11 mouse cellular contexts compared by ENCODE assay signal in the genomic region with DNA sequence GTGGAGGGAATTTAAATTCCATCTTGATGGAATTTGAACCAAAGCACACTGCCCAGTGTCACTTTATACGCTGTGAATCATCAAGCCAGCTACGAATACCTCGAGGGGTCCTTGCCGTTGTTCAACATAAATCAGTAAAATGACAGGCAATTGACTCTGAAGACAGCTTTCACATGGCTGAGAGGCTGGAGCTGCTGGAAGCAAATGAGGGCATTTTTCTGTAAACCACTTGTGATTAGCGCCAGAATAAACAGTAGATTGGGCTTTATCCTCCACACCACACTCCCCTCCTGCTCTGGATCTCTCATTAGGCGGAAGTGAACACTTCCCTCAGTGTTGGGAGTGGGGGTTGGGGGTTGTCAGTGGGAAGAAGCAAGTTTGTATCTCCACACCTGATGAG. TPM values are rescaled to one million over a fixed set of nuclear protein-coding genes. Genes with fewer than 3 reads are reported as not detected.
DNase-seq lines count a peak whose midpoint lies in the region; ATAC-seq and TF ChIP-seq lines count a peak whose summit lies in the region.
"Had no signal": no experiment of that assay in that cellular context is flagged by ENCODE, and none has a peak within 500 bp of the region (broad histone marks: within the 10 kb centered on the region; RNA-seq: fewer than 3 reads in every experiment).

No protein-coding gene starts in this region.

- H3K27me3 ChIP-seq in kidney, embryonic 16.5 days (ENCODE audit: insufficient read depth, low read length), result 0 out of 2 replicates have a peak, but pooled peaks cover 4% of the 10 kb centered on the region
- H3K27me3 ChIP-seq in kidney, adult 2 months (replicated peaks; ENCODE audit: control insufficient read depth, insufficient read depth, low read length), result no peaks in the 10 kb centered on the region
- H3K27me3 ChIP-seq in hindbrain, embryonic 13.5 days, result no peaks in the 10 kb centered on the region
- H3K27me3 ChIP-seq in liver, postnatal 0 days (ENCODE audit: insufficient read depth, low read length), result no peaks in the 10 kb centered on the region

- H3K4me3 ChIP-seq in kidney, embryonic 16.5 days (ENCODE audit: low read length), result no peak overlapping the region
- no peak overlapping the region for H3K4me3 ChIP-seq in kidney, adult 2 months (ENCODE audit: insufficient read depth, low read depth, low read length)
- H3K4me3 ChIP-seq in hindbrain, embryonic 13.5 days, result no peak overlapping the region
- no peak overlapping the region for H3K4me3 ChIP-seq in liver, postnatal 0 days (ENCODE audit: low read depth, low read length)
- H3K4me3 ChIP-seq: liver, embryonic 15.5 days had no signal

- ATAC-seq in kidney, embryonic 16.5 days (ENCODE audit: low FRiP score, low TSS enrichment), result peak; percentile 12; the same call in 1 of the 2 replicates
- no peak for ATAC-seq in hindbrain, embryonic 13.5 days (ENCODE audit: low FRiP score)
- no peak for ATAC-seq in liver, postnatal 0 days

- no peaks in the 10 kb centered on the region for H3K36me3 ChIP-seq in kidney, embryonic 16.5 days (ENCODE audit: insufficient read depth, low read length)
- no peaks in the 10 kb centered on the region for H3K36me3 ChIP-seq in kidney, adult 2 months (ENCODE audit: control insufficient read depth, insufficient read depth, low read length)
- H3K36me3 ChIP-seq in hindbrain, embryonic 13.5 days, result no peaks in the 10 kb centered on the region
- H3K36me3 ChIP-seq in liver, postnatal 0 days (replicated peaks; ENCODE audit: insufficient read depth, low read length), result no peaks in the 10 kb centered on the region
- H3K36me3 ChIP-seq: liver, embryonic 15.5 days had no signal

- no peaks in the 10 kb centered on the region for H3K9me3 ChIP-seq in kidney, embryonic 16.5 days (ENCODE audit: low read length)
- H3K9me3 ChIP-seq in hindbrain, embryonic 13.5 days, result no peaks in the 10 kb centered on the region
- H3K9me3 ChIP-seq in liver, postnatal 0 days (ENCODE audit: low read length), result no peaks in the 10 kb centered on the region
- H3K9me3 ChIP-seq: liver, embryonic 15.5 days had no signal

- no peak overlapping the region for H3K9ac ChIP-seq in kidney, embryonic 16.5 days (replicated peaks; ENCODE audit: low read length)
- no peak overlapping the region for H3K9ac ChIP-seq in hindbrain, embryonic 13.5 days
- no peak overlapping the region for H3K9ac ChIP-seq in liver, postnatal 0 days (replicated peaks)
- H3K9ac ChIP-seq: liver, embryonic 15.5 days had no signal

- no peak for TF ChIP-seq EP300 in liver, postnatal 0 days (IDR thresholded peaks at IDR 0.05; ENCODE audit: low read depth)

- peak; percentile 48 for DNase-seq in embryo, embryonic 11 days
- no peak for DNase-seq in embryo, embryonic 9.5 days (ENCODE audit: extremely low spot score)
- DNase-seq in kidney, adult 2 months, result no peak
- peak; percentile 42 for DNase-seq in MN1 (ENCODE audit: low spot score)
- DNase-seq in adrenal gland, postnatal 36 days, result no peak
- DNase-seq in liver, postnatal 0 days, result no peak
- DNase-seq: cerebellum, postnatal 25 days; right cerebral cortex, adult 18-20 months had no signal

- peaks cover 47% of the 10 kb centered on the region for H3K4me1 ChIP-seq in kidney, embryonic 16.5 days (ENCODE audit: insufficient read depth, low read length)
- no peaks in the 10 kb centered on the region; the same call in 1 of the 2 replicates for H3K4me1 ChIP-seq in kidney, adult 2 months (ENCODE audit: control insufficient read depth, insufficient read depth, low read length)
- peaks cover 63% of the 10 kb centered on the region for H3K4me1 ChIP-seq in hindbrain, embryonic 13.5 days (replicated peaks)
- no peaks in the 10 kb centered on the region for H3K4me1 ChIP-seq in liver, postnatal 0 days (ENCODE audit: insufficient read depth)

- peak overlapping the region; percentile 31 for H3K27ac ChIP-seq in kidney, embryonic 16.5 days (ENCODE audit: low read length)
- H3K27ac ChIP-seq in kidney, adult 2 months (ENCODE audit: insufficient read depth, low read depth, low read length), result no peak overlapping the region
- H3K27ac ChIP-seq in hindbrain, embryonic 13.5 days, result peak overlapping the region; percentile 60
- H3K27ac ChIP-seq in liver, postnatal 0 days (ENCODE audit: low read depth), result no peak overlapping the region
- H3K27ac ChIP-seq: liver, embryonic 15.5 days had no signal

- no peak for TF ChIP-seq POLR2A in kidney, adult 2 months (IDR thresholded peaks at IDR 0.05; ENCODE audit: low read depth, low read length)

- TF ChIP-seq CTCF in kidney, adult 2 months (conservative IDR thresholded peaks at IDR 0.05; ENCODE audit: insufficient read depth, insufficient read length, low read depth, low read length), result no peak
- TF ChIP-seq CTCF in liver, postnatal 0 days (IDR thresholded peaks at IDR 0.05; ENCODE audit: low read depth), result no peak

- 6% methylated on average over 6 of the region's 6 CpGs for WGBS in kidney, embryonic 16.5 days
- WGBS in kidney, adult 2 months, result 18% methylated on average over 6 of the region's 6 CpGs
- WGBS in hindbrain, embryonic 13.5 days, result 22% methylated on average over 6 of the region's 6 CpGs
- WGBS in liver, postnatal 0 days (ENCODE audit: insufficient replicate concordance), result 22% methylated on average over 6 of the region's 6 CpGs

- H3K4me2 ChIP-seq in kidney, embryonic 16.5 days (replicated peaks; ENCODE audit: low read depth, low read length), result 0 out of 2 replicates have a peak overlapping the region, but pooled peaks have one; percentile 4
- H3K4me2 ChIP-seq in hindbrain, embryonic 13.5 days, result no peak overlapping the region
- no peak overlapping the region for H3K4me2 ChIP-seq in liver, postnatal 0 days (ENCODE audit: low read depth, low read length)
- H3K4me2 ChIP-seq: liver, embryonic 15.5 days had no signal

RNA-seq across cellular contexts. Expression of a gene that starts 34.3 kb away (rescaled TPM):
- 0.22 and 0.49 TPM in 2 replicates for polyA plus RNA-seq in kidney, embryonic 16.5 days (2015; fragmentation: Nextera tagmentation; extraction: Ambion mirVana)
- polyA plus RNA-seq in kidney, adult 2 months (2012; rRNA removed), result 0.61 and 0.88 TPM in 2 replicates
- polyA plus RNA-seq in hindbrain, embryonic 13.5 days (2015; fragmentation: Nextera tagmentation; extraction: Ambion mirVana), result 2.1 and 2.5 TPM in 2 replicates
- total RNA-seq in adrenal gland, postnatal 36 days (2021), result 1 to 10 TPM; 3.8 to 9.1 TPM
- polyA plus RNA-seq in liver, postnatal 0 days (2015; fragmentation: Nextera tagmentation; extraction: Ambion mirVana), result 0.11 and 0.21 TPM in 2 replicates

Comparison
In these comparisons a context has a peak if more than half of its experiments do, and no peak if none do; other contexts are left out.
1. DNase-seq: peak in embryo, embryonic 11 days (single experiment) and MN1 (single experiment); none in embryo, embryonic 9.5 days (single experiment), kidney, adult 2 months (single experiment), adrenal gland, postnatal 36 days (0 of 2) and liver, postnatal 0 days (single experiment).
2. H3K27ac ChIP-seq: peak in kidney, embryonic 16.5 days (single experiment) and hindbrain, embryonic 13.5 days (single experiment); none in kidney, adult 2 months (single experiment) and liver, postnatal 0 days (single experiment).